Mouse (Mus musculus) heart, embryonic 10.5 days (tissue): Measurements from ENCODE around the gene Fbxo10. TPM values are rescaled to one million over a fixed set of nuclear protein-coding genes. Genes with fewer than 3 reads are reported as not detected.
A peak's percentile ranks its signal among the peaks of the same experiment; 100 is the strongest.
"Not testable (repeated sequence)": the region's sequence is repeated elsewhere in the genome, so short reads cannot be mapped to it uniquely, and the experiment has no call there.

Experiments used
- DNase-seq: peaks from one replicate; pipeline ENCODE4 v3.0.0-alpha.2; 2017; ENCODE audit warnings: low spot score
- H3K27ac ChIP-seq: fragments of 300-500 bp; sonication (generic); 2 replicates; pipeline ENCODE4 v1.5.1; 2016; ENCODE audit warnings: mild to moderate bottlenecking
- H3K27me3 ChIP-seq: fragments of 300-500 bp; sonication (generic); 2 replicates; pipeline ENCODE4 v1.6.1; 2016; ENCODE audit warnings: mild to moderate bottlenecking; ENCODE audit not compliant: poor library complexity, insufficient read depth, severe bottlenecking
- H3K36me3 ChIP-seq: fragments of 300-500 bp; sonication (generic); 2 replicates; pipeline ENCODE4 v1.6.1; 2016; ENCODE audit warnings: mild to moderate bottlenecking, moderate library complexity
- H3K4me1 ChIP-seq: fragments of 300-500 bp; sonication (generic); 2 replicates; pipeline ENCODE4 v1.6.1; 2016; ENCODE audit warnings: mild to moderate bottlenecking
- H3K4me3 ChIP-seq: fragments of 300-500 bp; sonication (generic); 2 replicates; pipeline ENCODE4 v1.5.1; 2016; ENCODE audit warnings: mild to moderate bottlenecking, moderate library complexity
- H3K9me3 ChIP-seq: fragments of 300-500 bp; sonication (generic); 2 replicates; pipeline ENCODE4 v1.6.1; 2016; ENCODE audit warnings: mild to moderate bottlenecking, moderate library complexity
- WGBS: fragments of 180-500 bp; shearing (Covaris S2); methylation state at CpG from one replicate; pipeline ENCODE4 v1.1.7; 2016; 5-methylcytosine and 5-hydroxymethylcytosine counted together
- polyA plus RNA-seq: library from polyadenylated mRNA; unstranded; fragments of >200 nt; fragmentation: Nextera tagmentation; extraction: Ambion mirVana; gene quantifications from 2 replicates; pipeline ENCODE4 v1.2.1, GENCODE M21; 2016

Fbxo10 gene
- polyA plus RNA-seq, 1 experiment from 2014 or later = 12.0 TPM

DNA sequence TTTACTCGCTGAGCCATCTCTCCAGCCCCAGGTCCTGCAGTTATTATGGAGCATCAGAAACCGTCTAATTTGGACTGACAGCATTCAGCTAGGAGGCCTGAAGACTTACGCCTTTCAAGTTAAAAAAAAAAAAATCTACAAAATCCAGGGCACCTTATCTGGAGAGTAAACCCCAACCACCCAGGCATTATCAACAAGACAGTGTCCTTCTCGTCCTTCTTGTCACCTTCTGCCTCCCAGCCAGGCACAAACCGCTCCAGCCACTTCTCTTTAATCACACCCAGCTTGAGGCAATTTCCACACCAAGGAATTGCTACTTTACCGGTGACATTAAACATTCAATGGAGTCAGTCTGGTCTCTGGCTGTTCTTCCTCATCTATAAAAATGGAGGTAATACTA lies 10.9 kb downstream of the Fbxo10 start:
- 56% methylated on average over 6 of the region's 6 CpGs for WGBS
- Histone ChIP-seq H3K27ac (no peak overlapping the region), H3K4me3 (no peak overlapping the region), H3K36me3 (peaks cover 2% of the 10 kb centered on the region; the same call in 1 of the 2 replicates), H3K4me1 (peaks cover 26% of the 10 kb centered on the region), H3K27me3 (no peaks in the 10 kb centered on the region), H3K9me3 (no peaks in the 10 kb centered on the region)
- DNase-seq = no peak

DNA sequence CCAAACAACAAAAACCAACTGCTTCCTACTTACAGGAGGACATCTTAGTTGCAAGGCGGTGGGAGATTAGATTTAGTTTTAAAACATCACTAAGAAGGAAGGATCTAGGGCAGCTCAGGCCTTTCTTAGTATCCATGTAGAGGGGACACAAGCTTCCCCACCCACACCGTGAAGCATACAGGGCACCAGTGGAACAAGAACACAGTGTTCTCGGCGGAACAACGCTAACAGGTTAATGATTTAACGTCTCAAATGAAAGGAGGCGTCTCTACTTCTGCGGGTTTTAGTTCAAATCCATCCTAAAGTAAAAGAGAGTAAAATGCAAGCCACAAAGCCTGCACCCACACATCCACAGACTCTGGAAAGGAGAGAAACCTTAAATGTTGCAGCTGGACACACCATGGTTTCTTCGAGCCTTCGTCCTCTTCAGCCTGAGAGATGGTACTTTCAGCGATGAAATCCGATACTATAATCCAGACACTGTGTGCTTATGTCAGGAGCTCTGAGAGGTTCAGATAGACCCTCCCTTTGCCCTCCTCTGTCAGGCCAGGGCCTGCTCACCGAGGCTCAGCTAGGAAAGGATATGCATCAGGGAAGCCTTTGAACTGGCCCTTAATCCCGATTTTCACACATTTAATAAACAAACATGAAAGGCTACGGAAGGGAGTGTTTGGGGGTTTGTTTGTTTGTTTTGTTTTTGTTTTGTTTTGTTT lies 12.0 kb downstream of the Fbxo10 start:
- DNase-seq = no peak
- no peaks in the 10 kb centered on the region for H3K9me3 ChIP-seq
- H3K27ac ChIP-seq = no peak overlapping the region
- no peaks in the 10 kb centered on the region for H3K27me3 ChIP-seq
- WGBS = 73% methylated on average over 15 of the region's 15 CpGs
- H3K4me1 ChIP-seq = peaks cover 32% of the 10 kb centered on the region
- no peak overlapping the region for H3K4me3 ChIP-seq
- H3K36me3 ChIP-seq = no peaks in the 10 kb centered on the region

DNA sequence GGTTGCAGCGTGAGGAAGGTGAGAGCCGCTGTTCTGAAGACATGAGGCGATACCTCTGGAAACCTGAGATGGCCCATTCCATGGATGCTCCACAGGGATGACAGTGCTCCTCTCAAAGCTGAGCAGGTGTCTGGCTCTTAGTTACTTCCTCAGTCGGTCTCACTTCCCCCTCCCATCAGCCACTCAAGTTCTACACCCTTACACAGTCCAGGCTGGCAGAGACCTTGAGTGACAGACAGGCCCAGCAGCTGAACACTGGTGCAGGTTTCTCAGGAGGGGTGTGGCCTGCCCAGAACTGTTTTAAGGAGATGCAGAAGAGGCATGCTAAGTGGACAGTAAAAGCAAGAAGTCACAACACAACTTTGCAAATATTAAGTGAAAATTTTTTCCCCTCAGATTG lies 16.7 kb downstream of the Fbxo10 start:
- DNase-seq = no peak
- Histone ChIP-seq H3K27ac (no peak overlapping the region), H3K4me1 (peaks cover 28% of the 10 kb centered on the region), H3K4me3 (no peak overlapping the region), H3K9me3 (no peaks in the 10 kb centered on the region), H3K27me3 (no peaks in the 10 kb centered on the region), H3K36me3 (no peaks in the 10 kb centered on the region)
- 75% methylated on average over 4 of the region's 4 CpGs for WGBS

DNA sequence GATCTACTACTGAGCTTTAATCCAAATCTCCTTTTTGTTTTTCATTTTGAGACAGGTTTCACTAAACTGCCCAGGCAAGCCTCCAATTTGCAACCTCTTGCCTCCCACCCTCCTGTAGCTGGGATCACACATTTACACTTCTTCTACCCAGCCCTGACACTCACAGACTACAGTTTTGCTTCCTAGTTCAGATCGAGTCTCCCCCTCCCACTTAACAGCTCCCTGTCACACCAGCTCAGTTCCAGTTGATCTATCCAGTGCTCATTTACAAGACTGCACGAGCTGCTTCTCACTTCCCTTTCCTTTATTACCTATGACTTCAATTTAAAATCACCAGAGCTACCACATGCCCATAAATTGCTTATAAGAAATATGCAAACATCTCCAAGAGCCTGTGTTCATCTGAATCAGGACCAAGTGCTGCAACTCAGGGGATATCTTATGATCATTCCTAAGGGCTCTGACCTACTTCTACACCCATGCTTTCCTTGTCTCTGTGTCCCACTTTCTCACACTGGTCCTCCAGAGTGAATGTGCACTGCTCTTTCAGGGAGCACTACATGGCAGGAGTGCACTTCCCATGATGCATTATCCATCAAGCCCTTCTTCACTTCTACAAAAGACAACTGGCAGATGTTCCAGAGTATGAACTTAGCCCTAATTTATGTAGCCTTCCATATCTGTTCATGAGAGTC lies 18.2 kb downstream of the Fbxo10 start:
- Histone ChIP-seq H3K4me1 (peaks cover 15% of the 10 kb centered on the region; the same call in 1 of the 2 replicates), H3K27ac (no peak overlapping the region), H3K36me3 (peaks cover 11% of the 10 kb centered on the region), H3K9me3 (no peaks in the 10 kb centered on the region), H3K27me3 (no peaks in the 10 kb centered on the region), H3K4me3 (no peak overlapping the region)
- DNase-seq = no peak
- WGBS = 45% methylated on average over 2 of the region's 2 CpGs

DNA sequence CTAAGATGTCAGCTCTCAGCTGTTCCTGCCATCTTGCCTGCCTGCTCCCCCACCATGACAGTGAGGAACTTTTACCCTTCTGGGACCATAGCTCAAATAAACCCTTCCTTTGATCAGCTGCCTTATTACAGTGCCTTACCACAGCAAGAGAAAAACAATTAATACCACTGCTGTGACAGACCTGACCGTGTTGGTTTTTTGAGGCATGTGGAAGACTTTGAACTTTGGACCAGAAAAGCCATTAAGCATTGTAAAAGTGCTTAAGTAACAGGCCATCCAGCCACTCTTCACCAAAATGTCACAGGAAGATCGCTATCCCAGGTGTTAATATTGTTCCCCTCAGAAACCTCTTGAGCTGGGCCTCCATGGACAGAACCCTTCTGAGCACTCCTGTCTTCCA lies 19.8 kb downstream of the Fbxo10 start:
- 88% methylated on average over 2 of the region's 2 CpGs for WGBS
- Histone ChIP-seq H3K4me3 (no peak overlapping the region), H3K4me1 (peaks cover 9% of the 10 kb centered on the region; the same call in 1 of the 2 replicates), H3K27me3 (no peaks in the 10 kb centered on the region), H3K36me3 (peaks cover 26% of the 10 kb centered on the region), H3K9me3 (no peaks in the 10 kb centered on the region), H3K27ac (no peak overlapping the region)
- DNase-seq = no peak

DNA sequence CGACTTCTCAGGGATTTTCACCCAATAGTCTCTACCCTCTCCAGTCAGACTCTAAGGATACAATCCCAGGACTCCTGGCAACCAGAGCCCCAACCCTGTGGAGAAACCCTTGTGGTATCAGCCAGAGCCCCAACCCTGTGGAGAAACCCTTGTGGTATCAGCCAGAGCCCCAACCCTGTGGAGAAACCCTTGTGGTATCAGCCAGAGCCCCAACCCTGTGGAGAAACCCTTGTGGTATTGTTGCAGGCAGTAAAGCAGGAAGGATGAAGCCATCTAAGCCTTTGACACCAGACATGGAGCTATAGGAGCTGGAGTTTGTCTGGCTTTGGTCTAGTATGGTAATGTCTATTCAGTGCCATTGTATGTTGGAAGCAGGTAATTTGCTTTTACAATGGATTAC lies 20.6 kb downstream of the Fbxo10 start:
- H3K4me1 ChIP-seq, H3K27ac ChIP-seq, H3K4me3 ChIP-seq, DNase-seq, H3K9me3 ChIP-seq, H3K27me3 ChIP-seq: not testable (repeated sequence)
- H3K36me3 ChIP-seq = peaks cover 32% of the 10 kb centered on the region
- WGBS = 86% methylated on average over 1 of the region's 1 CpGs

DNA sequence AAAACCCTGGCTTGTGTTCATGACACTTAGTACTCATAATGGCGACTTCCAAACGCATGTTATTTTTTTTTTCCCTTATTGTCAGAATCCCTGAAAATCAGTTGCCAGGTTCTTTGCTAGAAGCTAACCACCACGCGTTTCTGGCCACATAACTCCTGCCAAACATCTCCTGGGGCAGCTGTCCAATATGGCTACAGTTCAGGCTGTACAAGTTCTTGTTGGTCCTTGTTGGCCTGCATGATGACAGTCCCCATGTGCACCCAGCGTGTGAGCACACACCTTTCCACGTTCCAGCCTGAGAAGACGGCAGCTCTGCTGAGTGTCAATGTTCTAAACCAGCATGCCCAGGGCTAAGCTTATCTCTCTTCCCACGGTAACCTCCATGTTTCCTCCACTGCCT lies 29.0 kb downstream of the Fbxo10 start:
- 64% methylated on average over 8 of the region's 8 CpGs for WGBS
- Histone ChIP-seq H3K4me3 (no peak overlapping the region), H3K4me1 (peaks cover 13% of the 10 kb centered on the region), H3K36me3 (peaks cover 36% of the 10 kb centered on the region), H3K9me3 (no peaks in the 10 kb centered on the region), H3K27ac (peak overlapping the region; percentile 4; the same call in 1 of the 2 replicates), H3K27me3 (no peaks in the 10 kb centered on the region)
- no peak for DNase-seq

DNA sequence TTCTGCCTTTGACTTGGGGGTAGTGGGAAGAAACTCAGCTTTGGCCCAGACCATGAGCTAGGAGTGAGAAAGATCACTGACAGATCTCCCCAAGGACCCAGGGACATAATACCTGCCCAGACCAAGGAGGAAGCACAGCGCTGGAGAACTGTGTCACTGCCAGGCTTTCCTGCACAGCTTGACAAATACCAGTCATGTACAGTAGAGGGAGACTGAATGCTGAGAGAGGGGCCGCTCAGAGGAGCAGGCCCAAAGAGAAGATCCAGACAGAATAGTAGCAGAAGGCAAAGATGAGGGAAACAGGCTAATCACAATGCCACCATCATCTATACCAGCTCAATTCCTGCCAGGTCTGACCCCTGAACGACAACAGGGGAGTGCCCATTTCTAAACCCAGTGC lies 29.5 kb downstream of the Fbxo10 start:
- H3K4me3 ChIP-seq = no peak overlapping the region
- no peaks in the 10 kb centered on the region for H3K27me3 ChIP-seq
- WGBS = 41% methylated on average over 3 of the region's 3 CpGs
- peaks cover 33% of the 10 kb centered on the region for H3K36me3 ChIP-seq
- peaks cover 13% of the 10 kb centered on the region for H3K4me1 ChIP-seq
- no peak for DNase-seq
- no peak overlapping the region for H3K27ac ChIP-seq
- no peaks in the 10 kb centered on the region for H3K9me3 ChIP-seq

DNA sequence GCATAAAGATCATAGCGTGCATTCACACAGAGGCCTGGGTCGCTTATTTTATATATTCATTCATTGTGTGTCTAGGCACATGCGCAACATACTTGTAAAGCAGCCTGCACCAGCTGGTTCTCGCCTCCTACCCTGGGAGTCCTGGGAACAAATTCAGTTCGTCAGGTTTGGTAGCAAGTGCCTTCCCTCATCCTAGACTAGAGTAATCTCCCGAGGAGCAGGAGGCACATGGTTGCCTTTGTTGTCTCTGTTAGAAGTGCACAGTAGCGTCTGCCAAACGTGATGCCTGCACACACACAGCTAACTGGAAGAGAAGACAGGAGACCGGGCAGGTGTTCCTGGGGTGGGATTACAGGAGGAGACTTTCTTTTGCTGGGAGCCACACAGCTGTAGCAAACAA lies 36.4 kb downstream of the Fbxo10 start:
- H3K36me3 ChIP-seq = peaks cover 50% of the 10 kb centered on the region
- H3K9me3 ChIP-seq = no peaks in the 10 kb centered on the region
- no peak overlapping the region for H3K27ac ChIP-seq
- no peaks in the 10 kb centered on the region; the same call in 1 of the 2 replicates for H3K4me1 ChIP-seq
- no peaks in the 10 kb centered on the region for H3K27me3 ChIP-seq
- DNase-seq = no peak
- no peak overlapping the region for H3K4me3 ChIP-seq
- WGBS = 80% methylated on average over 9 of the region's 9 CpGs

DNA sequence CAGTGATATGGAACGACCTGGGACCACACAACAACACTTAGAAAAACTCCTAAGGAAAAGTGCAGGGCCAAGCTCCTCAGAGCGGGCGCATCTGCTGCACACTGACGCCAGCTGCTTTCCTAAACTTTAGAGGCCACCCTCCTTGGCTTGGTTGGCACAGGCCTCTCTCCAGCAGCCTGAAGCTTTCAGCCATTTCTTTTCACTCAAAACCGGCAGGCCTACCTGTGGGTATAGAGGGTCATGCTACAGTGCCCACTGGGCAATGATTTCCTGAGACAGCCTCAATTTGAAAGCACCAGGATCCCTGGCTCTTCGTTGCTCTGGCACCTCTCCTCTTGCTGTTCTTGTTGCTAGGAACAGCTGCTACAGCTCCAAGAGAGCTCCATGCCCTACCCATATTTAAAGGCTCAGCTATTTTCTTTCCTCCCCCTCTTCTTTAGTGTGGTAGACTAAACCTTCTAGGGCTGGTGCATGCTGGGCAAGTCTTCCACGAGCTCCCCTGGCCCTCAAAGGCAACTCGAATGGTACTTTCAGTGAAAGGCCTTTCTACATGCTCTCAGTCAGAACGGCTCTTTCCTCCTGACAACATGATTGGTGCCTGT lies 37.0 kb downstream of the Fbxo10 start:
- WGBS = 79% methylated on average over 9 of the region's 9 CpGs
- Histone ChIP-seq H3K27ac (no peak overlapping the region), H3K27me3 (no peaks in the 10 kb centered on the region), H3K4me3 (no peak overlapping the region), H3K9me3 (no peaks in the 10 kb centered on the region), H3K4me1 (no peaks in the 10 kb centered on the region; the same call in 1 of the 2 replicates), H3K36me3 (peaks cover 53% of the 10 kb centered on the region)
- DNase-seq = no peak

DNA sequence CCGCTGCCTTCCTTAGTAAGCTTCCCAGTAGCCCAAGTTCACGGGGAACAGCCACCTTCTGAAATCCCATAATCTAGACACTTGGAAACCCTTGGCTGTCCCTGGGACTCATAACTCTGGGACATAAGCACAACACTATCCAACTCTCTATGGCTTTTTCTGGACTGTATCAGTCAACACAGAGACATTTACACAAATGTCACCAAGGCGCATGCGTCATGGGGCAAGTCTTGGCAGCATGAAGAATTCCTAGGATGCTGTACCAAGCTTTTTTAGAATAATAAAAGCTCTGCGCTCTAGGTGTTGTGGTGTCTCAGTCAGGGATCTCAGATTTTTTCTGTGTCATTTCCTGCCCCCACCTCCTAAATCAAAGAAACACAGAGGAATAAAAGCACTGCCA lies 37.7 kb downstream of the Fbxo10 start:
- Histone ChIP-seq H3K4me1 (no peaks in the 10 kb centered on the region; the same call in 1 of the 2 replicates), H3K27me3 (no peaks in the 10 kb centered on the region), H3K27ac (no peak overlapping the region), H3K36me3 (peaks cover 58% of the 10 kb centered on the region), H3K9me3 (no peaks in the 10 kb centered on the region), H3K4me3 (no peak overlapping the region)
- no peak for DNase-seq
- WGBS = 87% methylated on average over 5 of the region's 5 CpGs

DNA sequence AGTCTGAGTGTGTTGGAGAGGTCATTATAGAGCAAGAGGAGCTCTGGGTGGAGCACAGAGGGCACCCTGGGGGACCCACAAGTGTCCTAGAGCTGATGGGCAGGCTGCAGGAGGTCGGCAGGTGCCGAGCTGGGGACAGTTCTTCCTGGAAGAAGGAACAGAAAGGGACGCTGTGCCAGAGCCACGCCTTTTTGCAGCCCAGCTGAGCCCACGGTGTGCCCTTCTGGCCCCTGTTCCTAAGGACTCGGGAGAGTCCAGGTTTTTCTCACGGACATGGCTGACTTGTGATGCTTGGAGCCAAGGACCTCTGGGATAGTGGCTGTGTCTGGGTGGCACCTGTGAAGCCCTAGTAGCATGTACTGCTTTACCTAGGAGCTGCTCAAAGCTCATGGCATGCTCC lies 43.6 kb downstream of the Fbxo10 start:
- H3K27ac ChIP-seq = no peak overlapping the region
- no peaks in the 10 kb centered on the region for H3K9me3 ChIP-seq
- H3K4me1 ChIP-seq = peaks cover 7% of the 10 kb centered on the region; the same call in 1 of the 2 replicates
- no peak overlapping the region for H3K4me3 ChIP-seq
- H3K36me3 ChIP-seq = peaks cover 60% of the 10 kb centered on the region
- WGBS = 79% methylated on average over 7 of the region's 7 CpGs
- DNase-seq = no peak
- H3K27me3 ChIP-seq = no peaks in the 10 kb centered on the region

DNA sequence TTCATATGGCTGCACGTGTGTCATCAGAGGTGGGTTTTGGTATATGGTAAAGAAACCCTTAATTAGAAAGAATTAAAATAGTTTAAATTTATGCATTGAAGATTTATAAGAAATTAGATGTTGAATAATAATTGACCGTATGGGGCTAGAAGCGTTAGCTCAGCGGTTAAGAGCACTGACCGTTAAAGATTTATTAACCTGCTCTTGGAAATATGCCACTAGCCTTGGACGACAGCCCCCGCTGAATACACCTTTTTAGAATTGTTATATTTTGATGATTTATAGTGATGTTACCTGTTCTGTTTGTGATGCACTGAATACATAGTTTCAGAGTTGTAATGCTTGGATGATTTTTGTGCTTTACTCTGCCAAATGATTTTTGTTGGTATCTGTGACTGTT lies 44.9 kb downstream of the Fbxo10 start:
- DNase-seq, H3K4me3 ChIP-seq, H3K27ac ChIP-seq, H3K27me3 ChIP-seq, H3K9me3 ChIP-seq: not testable (repeated sequence)
- Histone ChIP-seq H3K36me3 (peaks cover 60% of the 10 kb centered on the region), H3K4me1 (peaks cover 16% of the 10 kb centered on the region; the same call in 1 of the 2 replicates)
- 93% methylated on average over 7 of the region's 7 CpGs for WGBS
